In the genomic region with DNA sequence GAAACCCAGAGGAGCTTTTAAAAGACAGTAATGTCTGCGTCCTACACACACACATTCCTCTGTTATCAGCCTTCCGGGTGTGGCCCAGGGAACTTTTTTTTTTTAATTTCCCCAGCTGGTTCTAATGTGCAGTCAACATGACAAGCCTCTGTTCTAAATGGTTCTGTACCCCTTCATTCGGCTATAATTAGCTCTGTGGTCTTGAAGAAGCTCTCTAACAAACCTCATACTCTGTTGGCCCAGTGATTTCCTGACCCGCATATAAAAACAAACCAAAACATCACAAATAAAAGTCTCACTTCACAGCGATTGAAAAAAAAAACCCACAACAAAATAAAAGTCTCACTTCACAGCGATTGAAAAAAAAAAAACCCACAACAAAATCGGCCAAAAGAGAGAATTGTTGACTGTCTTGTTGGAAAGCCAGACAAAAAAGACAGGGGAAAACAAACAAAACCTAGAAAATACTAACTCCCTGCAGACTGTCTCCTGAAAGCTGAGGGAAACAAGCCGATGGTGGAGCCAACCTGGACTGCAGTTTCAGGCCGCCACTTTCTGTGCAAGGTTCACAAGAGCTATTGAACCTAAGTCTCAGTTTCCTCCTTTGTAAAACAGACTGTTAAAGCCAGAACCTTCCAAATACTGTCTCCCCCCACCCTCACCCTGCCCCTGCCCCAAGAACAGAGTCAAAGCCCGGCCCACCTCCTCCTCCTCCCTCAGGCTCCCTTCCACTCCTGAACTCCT, we compare ENCODE assay signal across 8 mouse cellular contexts. TPM values are rescaled to one million over a fixed set of nuclear protein-coding genes. Genes with fewer than 3 reads are reported as not detected.
DNase-seq lines count a peak whose midpoint lies in the region; ATAC-seq and TF ChIP-seq lines count a peak whose summit lies in the region.

No protein-coding gene starts in this region.

- peaks cover 59% of the 10 kb centered on the region for H3K79me2 ChIP-seq in liver, adult 2 months (ENCODE audit: control insufficient read depth, insufficient read depth, low read length)

- no peaks in the 10 kb centered on the region for H3K36me3 ChIP-seq in liver, adult 2 months (ENCODE audit: control insufficient read depth, insufficient read depth, low read length)
- H3K36me3 ChIP-seq in embryonic facial prominence, embryonic 13.5 days = peaks cover 23% of the 10 kb centered on the region
- peaks cover 2% of the 10 kb centered on the region; the same call in 1 of the 2 replicates for H3K36me3 ChIP-seq in midbrain, embryonic 16.5 days (ENCODE audit: control insufficient read depth, insufficient read depth, low read length)

- peak; percentile 25 for DNase-seq in liver, adult 2 months (ENCODE audit: extremely low read depth, low read depth, low spot score)
- DNase-seq in liver = no peak
- no peak for DNase-seq in adrenal gland, postnatal 25 days
- DNase-seq in layer of hippocampus, postnatal 10 days (ENCODE audit: low spot score in 2 of 2) = no peak

- whole genome bisulfite sequencing in liver, adult 2 months = 59% methylated on average over 10 of the region's 10 CpGs
- WGBS in embryonic facial prominence, embryonic 13.5 days = 35% methylated on average over 10 of the region's 10 CpGs
- 72% methylated on average over 10 of the region's 10 CpGs for WGBS in midbrain, embryonic 16.5 days

- ATAC-seq in embryonic facial prominence, embryonic 13.5 days (ENCODE audit: insufficient number of reproducible peaks, insufficient read depth, low FRiP score, low TSS enrichment, low read depth) = no peak
- ATAC-seq in inflammation-experienced regulatory T-cells, adult 6 months = peak; percentile 71
- no peak for ATAC-seq in midbrain, embryonic 16.5 days
- no peak for ATAC-seq in megakaryocyte progenitor cell, adult 5-6 weeks (replicated peaks; ENCODE audit: poor library complexity)

- no peaks in the 10 kb centered on the region for H3K9me3 ChIP-seq in embryonic facial prominence, embryonic 13.5 days
- H3K9me3 ChIP-seq in midbrain, embryonic 16.5 days (replicated peaks; ENCODE audit: control insufficient read depth, low read length, poor library complexity, severe bottlenecking) = no peaks in the 10 kb centered on the region

- no peak for TF ChIP-seq CTCF in liver, adult 2 months (IDR thresholded peaks at IDR 0.05; ENCODE audit: low read depth, low read length)

- no peak overlapping the region for H3K27ac ChIP-seq in liver, adult 2 months (replicated peaks; ENCODE audit: insufficient read depth, low read depth, low read length)
- H3K27ac ChIP-seq in embryonic facial prominence, embryonic 13.5 days = peak overlapping the region; percentile 66
- no peak overlapping the region for H3K27ac ChIP-seq in midbrain, embryonic 16.5 days (ENCODE audit: low read length)

- peak overlapping the region; percentile 90 for H3K4me2 ChIP-seq in embryonic facial prominence, embryonic 13.5 days
- H3K4me2 ChIP-seq in midbrain, embryonic 16.5 days (ENCODE audit: low read length) = peak overlapping the region; percentile 79

- peaks cover 7% of the 10 kb centered on the region; the same call in 1 of the 2 replicates for H3K4me1 ChIP-seq in liver, adult 2 months (ENCODE audit: control insufficient read depth, insufficient read depth, low read length)
- peaks cover 75% of the 10 kb centered on the region for H3K4me1 ChIP-seq in embryonic facial prominence, embryonic 13.5 days
- peaks cover 39% of the 10 kb centered on the region for H3K4me1 ChIP-seq in midbrain, embryonic 16.5 days (ENCODE audit: control insufficient read depth, insufficient read depth, low read length)

- H3K4me3 ChIP-seq in liver, adult 2 months (ENCODE audit: insufficient read depth, low read depth, low read length) = no peak overlapping the region
- peak overlapping the region; percentile 90 for H3K4me3 ChIP-seq in embryonic facial prominence, embryonic 13.5 days
- peak overlapping the region; percentile 87 for H3K4me3 ChIP-seq in midbrain, embryonic 16.5 days (ENCODE audit: low read depth, low read length)

- peak overlapping the region; percentile 60 for H3K9ac ChIP-seq in liver, adult 2 months (ENCODE audit: low read depth, low read length)
- peak overlapping the region; percentile 95 for H3K9ac ChIP-seq in embryonic facial prominence, embryonic 13.5 days
- H3K9ac ChIP-seq in midbrain, embryonic 16.5 days (ENCODE audit: low read depth, low read length) = peak overlapping the region; percentile 94

- no peak for TF ChIP-seq POLR2A in liver, adult 2 months (IDR thresholded peaks at IDR 0.05; ENCODE audit: extremely low read depth, insufficient read depth, low read length)

- no peaks in the 10 kb centered on the region for H3K27me3 ChIP-seq in liver, adult 2 months (ENCODE audit: control insufficient read depth, insufficient read depth, low read length)
- no peaks in the 10 kb centered on the region for H3K27me3 ChIP-seq in embryonic facial prominence, embryonic 13.5 days
- H3K27me3 ChIP-seq in midbrain, embryonic 16.5 days (ENCODE audit: control insufficient read depth, insufficient read depth, low read depth, low read length) = no peaks in the 10 kb centered on the region

RNA-seq across cellular contexts. Expression of a gene that starts 2.0 kb away (rescaled TPM):
- 11.4 and 12.8 TPM in 2 replicates for total RNA-seq in liver, adult 2 months (2014; rRNA removed)
- polyA plus RNA-seq in liver, adult 2 months (2012; rRNA removed) = 14.4 and 15.1 TPM in 2 replicates
- polyA plus RNA-seq in embryonic facial prominence, embryonic 13.5 days (2015; fragmentation: Nextera tagmentation; extraction: Ambion mirVana) = 108 and 110 TPM in 2 replicates
- 10 to 100 TPM; 57.7 to 73.7 (median 61.6) TPM for polyA plus RNA-seq in inflammation-experienced regulatory T-cells, adult 6 months (2017; shearing (Covaris generic))
- 70.3 and 82.3 TPM in 2 replicates for polyA plus RNA-seq in midbrain, embryonic 16.5 days (2015; fragmentation: Nextera tagmentation; extraction: Ambion mirVana)
- 53.3 and 58.5 TPM in 2 replicates for total RNA-seq in adrenal gland, postnatal 25 days (2021)
- 17.8 and 19.8 TPM in 2 replicates for total RNA-seq in megakaryocyte progenitor cell, adult 5-6 weeks (2015)
- total RNA-seq in megakaryocyte progenitor cell, adult 5-6 weeks (2017) = 35.8 and 38.6 TPM in 2 replicates
- total RNA-seq in layer of hippocampus, postnatal 10 days (2021) = 10 to 100 TPM; 45.1 to 45.9 TPM

RNA-seq across cellular contexts. Expression of a gene that starts 2.1 kb away (rescaled TPM):
- 15.8 and 21.2 TPM in 2 replicates for total RNA-seq in liver, adult 2 months (2014; rRNA removed)
- 46.2 and 52.3 TPM in 2 replicates for polyA plus RNA-seq in liver, adult 2 months (2012; rRNA removed)
- 41.4 and 43.4 TPM in 2 replicates for polyA plus RNA-seq in embryonic facial prominence, embryonic 13.5 days (2015; fragmentation: Nextera tagmentation; extraction: Ambion mirVana)
- 10 to 100 TPM; 23.0 to 29.2 (median 28.0) TPM for polyA plus RNA-seq in inflammation-experienced regulatory T-cells, adult 6 months (2017; shearing (Covaris generic))
- 35.6 and 39.0 TPM in 2 replicates for polyA plus RNA-seq in midbrain, embryonic 16.5 days (2015; fragmentation: Nextera tagmentation; extraction: Ambion mirVana)
- total RNA-seq in adrenal gland, postnatal 25 days (2021) = 68.2 and 75.7 TPM in 2 replicates
- total RNA-seq in megakaryocyte progenitor cell, adult 5-6 weeks (2015) = 26.5 and 26.6 TPM in 2 replicates
- 16.7 and 18.5 TPM in 2 replicates for total RNA-seq in megakaryocyte progenitor cell, adult 5-6 weeks (2017)
- total RNA-seq in layer of hippocampus, postnatal 10 days (2021) = 10 to 100 TPM; 69.1 to 83.7 TPM
